Mouse (Mus musculus): ENCODE measurements around the gene Prr9.

DNA sequence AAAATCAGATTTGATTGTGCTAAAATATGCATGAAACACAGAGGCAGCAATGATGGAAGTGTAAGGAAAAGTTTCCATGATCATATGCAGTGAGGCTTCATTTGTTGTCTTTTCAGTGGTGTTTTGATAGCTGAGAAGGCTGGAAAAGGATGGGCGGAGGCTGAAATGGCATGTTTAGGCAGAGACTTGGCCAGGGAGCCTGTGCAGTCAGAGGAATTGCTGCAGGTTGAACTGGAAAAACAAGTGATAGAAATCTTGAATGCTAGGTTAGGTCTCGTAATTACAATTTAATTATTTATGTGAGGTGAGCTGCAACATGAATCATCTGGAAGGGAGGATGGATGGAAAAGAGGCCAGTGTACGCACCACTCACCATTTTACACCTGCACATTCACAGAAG is 46.1 kb upstream of the Prr9 start:
- no peak for TF ChIP-seq POLR2A (IDR thresholded peaks at IDR 0.05; ENCODE audit: insufficient read length, low read depth)
- TF ChIP-seq POLR2AphosphoS2 (IDR thresholded peaks at IDR 0.05; ENCODE audit: insufficient read length, low read depth) = no peak
- no peak for TF ChIP-seq SRF (IDR thresholded peaks at IDR 0.05; ENCODE audit: control insufficient read depth, insufficient read length, low read depth)
- TF ChIP-seq MYOD1 (IDR thresholded peaks at IDR 0.05; ENCODE audit: control insufficient read depth in 1 of 3, insufficient read length in 2 of 3, low read depth in 2 of 3) = no peak
- no peak for TF ChIP-seq TCF12 (IDR thresholded peaks at IDR 0.05; ENCODE audit: insufficient read depth, poor library complexity, severe bottlenecking)
- no peak for TF ChIP-seq CEBPB (IDR thresholded peaks at IDR 0.05; ENCODE audit: insufficient read depth, poor library complexity, severe bottlenecking)
- TF ChIP-seq REST (IDR thresholded peaks at IDR 0.05; ENCODE audit: insufficient read depth, insufficient read length) = no peak
